Mouse (Mus musculus) olfactory bulb, adult 2 months (tissue): ENCODE results near the gene Layn. TPM values are rescaled to one million over a fixed set of nuclear protein-coding genes. Genes with fewer than 3 reads are reported as not detected.

Experiments
- H3K27ac ChIP-seq: fragments of 200-500 bp; 2 replicates; pipeline ENCODE4 v1.5.1; 2012; ENCODE audit warnings: low read depth, low read length; ENCODE audit not compliant: insufficient read depth
- H3K4me1 ChIP-seq: fragments of 200-500 bp; 2 replicates; pipeline ENCODE4 v1.6.1; 2012; ENCODE audit warnings: low read length; ENCODE audit not compliant: control insufficient read depth, insufficient read depth
- H3K4me3 ChIP-seq: fragments of 200-500 bp; 2 replicates; pipeline ENCODE4 v1.5.1; 2012; ENCODE audit warnings: mild to moderate bottlenecking, low read depth, low read length, moderate library complexity; ENCODE audit not compliant: insufficient read depth
- CTCF ChIP-seq: fragments of 200-500 bp; IDR thresholded peaks from 2 replicates; pipeline ENCODE4 v1.5.1; 2012; ENCODE audit warnings: low read depth, mild to moderate bottlenecking, low read length, moderate library complexity; ENCODE audit not compliant: insufficient read depth
- POLR2A ChIP-seq: fragments of 200-500 bp; IDR thresholded peaks from 2 replicates; pipeline ENCODE4 v1.6.1; 2012; ENCODE audit warnings: mild to moderate bottlenecking, low read depth, low read length, moderate library complexity; ENCODE audit not compliant: insufficient read depth
- WGBS: fragments of 180-500 bp; shearing (Covaris S2); methylation state at CpG from one replicate; pipeline ENCODE4 v1.1.7; 2018; 5-methylcytosine and 5-hydroxymethylcytosine counted together
- polyA plus RNA-seq: library from polyadenylated mRNA; stranded (reverse); fragments of >200 nt; gene quantifications from 2 replicates; pipeline ENCODE4 v1.2.4, GENCODE M21; 2012; ENCODE audit warnings: low replicate concordance; ENCODE audit not compliant: missing spikeins, insufficient read depth, insufficient read length

The Layn gene
- polyA plus RNA-seq, 1 experiment = not detected

- no peak overlapping the region for H3K4me3 ChIP-seq
- WGBS = 49% methylated on average over 6 of the region's 6 CpGs
- no peak for TF ChIP-seq CTCF
- TF ChIP-seq POLR2A = no peak
- H3K27ac ChIP-seq = no peak overlapping the region
- no peaks in the 10 kb centered on the region for H3K4me1 ChIP-seq
Observed at GRCm38 (mm10) chr9:51042136-51042535, 34.8 kb downstream of the Layn start.

- Histone ChIP-seq H3K4me1 (no peaks in the 10 kb centered on the region), H3K27ac (no peak overlapping the region), H3K4me3 (no peak overlapping the region)
- TF ChIP-seq POLR2A (no peak), CTCF (no peak)
- WGBS = 92% methylated on average over 7 of the region's 7 CpGs
Observed at GRCm38 (mm10) chr9:51041491-51041980, 35.4 kb downstream of the Layn start.

- 68% methylated on average over 3 of the region's 3 CpGs for WGBS
- no peak overlapping the region for H3K4me3 ChIP-seq
- H3K27ac ChIP-seq = no peak overlapping the region
- TF ChIP-seq POLR2A (no peak), CTCF (no peak)
- H3K4me1 ChIP-seq = no peaks in the 10 kb centered on the region
Observed at GRCm38 (mm10) chr9:51032785-51033529, 43.9 kb downstream of the Layn start.

- WGBS = 85% methylated on average over 8 of the region's 8 CpGs
- no peak overlapping the region for H3K27ac ChIP-seq
- TF ChIP-seq CTCF (no peak), POLR2A (no peak)
- H3K4me3 ChIP-seq = no peak overlapping the region
- H3K4me1 ChIP-seq = no peaks in the 10 kb centered on the region
Observed at GRCm38 (mm10) chr9:51032291-51032690, 44.6 kb downstream of the Layn start.

GRCm38 (mm10) chr9:51031603-51032002 lies 45.3 kb downstream of the Layn start:
- TF ChIP-seq CTCF (no peak), POLR2A (no peak)
- Histone ChIP-seq H3K27ac (no peak overlapping the region), H3K4me1 (no peaks in the 10 kb centered on the region), H3K4me3 (no peak overlapping the region)
- 59% methylated on average over 6 of the region's 6 CpGs for WGBS

GRCm38 (mm10) chr9:51030147-51030546 lies 46.7 kb downstream of the Layn start:
- Histone ChIP-seq H3K27ac (no peak overlapping the region), H3K4me3 (no peak overlapping the region), H3K4me1 (no peaks in the 10 kb centered on the region)
- no peak for TF ChIP-seq POLR2A
- no peak for TF ChIP-seq CTCF
- 78% methylated on average over 1 of the region's 1 CpGs for WGBS

GRCm38 (mm10) chr9:51026952-51027351 lies 49.9 kb downstream of the Layn start:
- no peak for TF ChIP-seq POLR2A
- no peak for TF ChIP-seq CTCF
- 88% methylated on average over 1 of the region's 1 CpGs for WGBS
- Histone ChIP-seq H3K4me1 (no peaks in the 10 kb centered on the region), H3K27ac (no peak overlapping the region), H3K4me3 (no peak overlapping the region)

GRCm38 (mm10) chr9:51021123-51021795 lies 55.6 kb downstream of the Layn start:
- TF ChIP-seq POLR2A (no peak), CTCF (no peak)
- Histone ChIP-seq H3K4me3 (no peak overlapping the region), H3K27ac (no peak overlapping the region), H3K4me1 (no peaks in the 10 kb centered on the region)
- 85% methylated on average over 4 of the region's 4 CpGs for WGBS

GRCm38 (mm10) chr9:51020351-51020750 lies 56.5 kb downstream of the Layn start:
- WGBS = 84% methylated on average over 3 of the region's 3 CpGs
- Histone ChIP-seq H3K27ac (no peak overlapping the region), H3K4me1 (no peaks in the 10 kb centered on the region), H3K4me3 (no peak overlapping the region)
- TF ChIP-seq POLR2A = no peak
- no peak for TF ChIP-seq CTCF
